Mouse (Mus musculus) midbrain, postnatal 0 days (tissue): ENCODE data around the gene Arhgap28. TPM values are rescaled to one million over a fixed set of nuclear protein-coding genes. Genes with fewer than 3 reads are reported as not detected.

ENCODE experiments used
- ATAC-seq: fragments of 200-750 bp; cut with Nextera tagmentation; 2 replicates; pipeline ENCODE4 v1.8.0; 2017; ENCODE audit warnings: moderate number of reproducible peaks, mild to moderate bottlenecking, moderate TSS enrichment, moderate library complexity; ENCODE audit not compliant: low FRiP score
- DNase-seq: peaks from one replicate; pipeline ENCODE4 v3.0.0-alpha.2; 2015; ENCODE audit warnings: low spot score
- H3K27ac ChIP-seq: fragments of 300-500 bp; sonication (generic); 2 replicates; pipeline ENCODE4 v1.5.1; 2014; ENCODE audit warnings: low read depth, mild to moderate bottlenecking, low read length, mixed read lengths
- H3K27me3 ChIP-seq: fragments of 300-500 bp; sonication (generic); 2 replicates; pipeline ENCODE4 v1.6.1; 2014; ENCODE audit warnings: low read length, control low read depth, mixed read lengths; ENCODE audit not compliant: insufficient read depth
- H3K36me3 ChIP-seq: fragments of 300-500 bp; sonication (generic); 2 replicates; pipeline ENCODE4 v1.6.1; 2014; ENCODE audit warnings: low read length, control low read depth, mixed read lengths; ENCODE audit not compliant: insufficient read depth
- H3K4me1 ChIP-seq: fragments of 300-500 bp; sonication (generic); 2 replicates; pipeline ENCODE4 v1.6.1; 2014; ENCODE audit warnings: mild to moderate bottlenecking, control low read depth, antibody characterized with exemption, low read length, mixed read lengths; ENCODE audit not compliant: insufficient read depth
- H3K4me2 ChIP-seq: fragments of 300-500 bp; sonication (generic); 2 replicates; pipeline ENCODE4 v1.6.1; 2014; ENCODE audit warnings: low read depth, mild to moderate bottlenecking, low read length, mixed read lengths; ENCODE audit not compliant: poor library complexity, severe bottlenecking
- H3K4me3 ChIP-seq: fragments of 300-500 bp; sonication (generic); 2 replicates; pipeline ENCODE4 v1.5.1; 2014; ENCODE audit warnings: low read depth, mild to moderate bottlenecking, low read length, moderate library complexity
- H3K9ac ChIP-seq: fragments of 300-500 bp; sonication (generic); replicated peaks from 2 replicates; pipeline ENCODE4 v1.6.1; 2014; ENCODE audit warnings: mild to moderate bottlenecking, low read length, moderate library complexity, mixed read lengths; ENCODE audit not compliant: poor library complexity, severe bottlenecking
- H3K9me3 ChIP-seq: fragments of 300-500 bp; sonication (generic); 2 replicates; pipeline ENCODE4 v1.6.1; 2016; ENCODE audit warnings: low read length, control low read depth
- CTCF ChIP-seq: IDR thresholded peaks from 2 replicates; pipeline ENCODE4 v1.5.1; 2016; ENCODE audit warnings: antibody characterized with exemption, mild to moderate bottlenecking
- WGBS: fragments of 180-500 bp; shearing (Covaris S2); extraction: QIAGEN DNeasy Blood & Tissue Kit; methylation state at CpG from one replicate; pipeline ENCODE4 v1.1.7; 2014; 5-methylcytosine and 5-hydroxymethylcytosine counted together
- polyA plus RNA-seq: library from polyadenylated mRNA; unstranded; fragments of >200 nt; fragmentation: Nextera tagmentation; extraction: Ambion mirVana; gene quantifications from 2 replicates; pipeline ENCODE4 v1.2.1, GENCODE M21; 2015
- total RNA-seq: library from RNA; depleted of rRNA; stranded (reverse); fragments of >200 nt; gene quantifications from 2 replicates; pipeline ENCODE4 v1.2.3, GENCODE M21; 2014

Gene Arhgap28
- total and polyA plus RNA-seq, 2 experiments from 2014 or later = 2.9 to 5.1 TPM

GRCm38 (mm10) chr17:67954961-67955360 lies 49.0 kb downstream of the Arhgap28 start:
- peaks cover 2% of the 10 kb centered on the region; the same call in 1 of the 2 replicates for H3K4me1 ChIP-seq

GRCm38 (mm10) chr17:67950523-67951213 lies 53.3 kb downstream of the Arhgap28 start:
- no peak overlapping the region for H3K4me2 ChIP-seq
- H3K4me3 ChIP-seq = no peak overlapping the region
- no peak for DNase-seq
- H3K9ac ChIP-seq = no peak overlapping the region
- H3K27ac ChIP-seq = no peak overlapping the region
- H3K27me3 ChIP-seq = no peaks in the 10 kb centered on the region
- ATAC-seq = no peak
- no peaks in the 10 kb centered on the region for H3K9me3 ChIP-seq
- H3K4me1 ChIP-seq = peaks cover 2% of the 10 kb centered on the region; the same call in 1 of the 2 replicates
- no peak for TF ChIP-seq CTCF
- no peaks in the 10 kb centered on the region for H3K36me3 ChIP-seq
- 67% methylated on average over 11 of the region's 11 CpGs for WGBS

More at GRCm38 (mm10) chr17:67954961-67955360, 49.0 kb downstream of the Arhgap28 start:
- WGBS = 85% methylated on average over 5 of the region's 5 CpGs
- DNase-seq (no peak), ATAC-seq (no peak)
- Histone ChIP-seq H3K4me3 (no peak overlapping the region), H3K4me2 (no peak overlapping the region), H3K9me3 (no peaks in the 10 kb centered on the region), H3K9ac (no peak overlapping the region), H3K27ac (no peak overlapping the region), H3K27me3 (no peaks in the 10 kb centered on the region), H3K36me3 (no peaks in the 10 kb centered on the region)
- no peak for TF ChIP-seq CTCF

GRCm38 (mm10) chr17:67948601-67949000 lies 55.3 kb downstream of the Arhgap28 start:
- H3K36me3 ChIP-seq = no peaks in the 10 kb centered on the region
- H3K9ac ChIP-seq = no peak overlapping the region
- no peak for TF ChIP-seq CTCF
- no peak overlapping the region for H3K4me2 ChIP-seq
- no peaks in the 10 kb centered on the region for H3K4me1 ChIP-seq
- H3K27me3 ChIP-seq = no peaks in the 10 kb centered on the region
- 85% methylated on average over 5 of the region's 5 CpGs for WGBS
- H3K4me3 ChIP-seq = no peak overlapping the region
- ATAC-seq (no peak), DNase-seq (no peak)
- H3K27ac ChIP-seq = no peak overlapping the region
- H3K9me3 ChIP-seq = no peaks in the 10 kb centered on the region

- Histone ChIP-seq H3K27ac (no peak overlapping the region), H3K4me2 (no peak overlapping the region), H3K9me3 (no peaks in the 10 kb centered on the region), H3K27me3 (no peaks in the 10 kb centered on the region), H3K36me3 (no peaks in the 10 kb centered on the region), H3K4me3 (no peak overlapping the region), H3K9ac (no peak overlapping the region), H3K4me1 (no peaks in the 10 kb centered on the region)
- 78% methylated on average over 7 of the region's 7 CpGs for WGBS
- DNase-seq (no peak), ATAC-seq (no peak)
- TF ChIP-seq CTCF = no peak
Observed at GRCm38 (mm10) chr17:67945453-67945852, 58.5 kb downstream of the Arhgap28 start.

GRCm38 (mm10) chr17:67944256-67944655 lies 59.7 kb downstream of the Arhgap28 start:
- no peak overlapping the region for H3K4me2 ChIP-seq
- WGBS = 78% methylated on average over 7 of the region's 7 CpGs
- H3K27me3 ChIP-seq = no peaks in the 10 kb centered on the region
- H3K36me3 ChIP-seq = no peaks in the 10 kb centered on the region
- H3K9me3 ChIP-seq = no peaks in the 10 kb centered on the region
- no peak overlapping the region for H3K27ac ChIP-seq
- no peak overlapping the region for H3K9ac ChIP-seq
- H3K4me3 ChIP-seq = no peak overlapping the region
- no peaks in the 10 kb centered on the region for H3K4me1 ChIP-seq
- no peak for TF ChIP-seq CTCF
- DNase-seq (no peak), ATAC-seq (no peak)

- no peak for DNase-seq
- Histone ChIP-seq H3K4me2 (no peak overlapping the region), H3K4me1 (no peaks in the 10 kb centered on the region), H3K27ac (no peak overlapping the region), H3K27me3 (no peaks in the 10 kb centered on the region), H3K36me3 (no peaks in the 10 kb centered on the region), H3K9me3 (no peaks in the 10 kb centered on the region), H3K4me3 (no peak overlapping the region), H3K9ac (no peak overlapping the region)
- no peak for TF ChIP-seq CTCF
- 93% methylated on average over 6 of the region's 6 CpGs for WGBS
- no peak for ATAC-seq
Observed at GRCm38 (mm10) chr17:67941026-67941425, 62.9 kb downstream of the Arhgap28 start.
